Mouse (Mus musculus): ENCODE results near the gene Cib1. TPM values are rescaled to one million over a fixed set of nuclear protein-coding genes. Genes with fewer than 3 reads are reported as not detected.

The Cib1 gene
- polyA plus RNA-seq (2016; fragmentation: Nextera tagmentation; extraction: Ambion mirVana) = 43.4 and 47.3 TPM in 2 replicates

- Histone ChIP-seq H3K4me1 (replicated peaks) (peaks cover 10% of the 10 kb centered on the region), H3K4me3 (peak within 1 kb of the TSS; percentile 73), H3K9ac (peak within 1 kb of the TSS; percentile 79), H3K9me3 (replicated peaks) (no peaks in the 10 kb centered on the region), H3K27ac (ENCODE audit: poor library complexity, severe bottlenecking) (peak within 1 kb of the TSS; percentile 52), H3K4me2 (peak within 1 kb of the TSS; percentile 89), H3K36me3 (peaks cover 6% of the 10 kb centered on the region), H3K27me3 (replicated peaks) (no peaks in the 10 kb centered on the region)
- under 1% methylated on average over 56 of the region's 56 CpGs for WGBS
- peak; percentile 100 for ATAC-seq (ENCODE audit: insufficient number of reproducible peaks, low FRiP score)
Observed at GRCm38 (mm10) chr7:80232489-80233029, at the start of gene Cib1, which contains the start of gene Gdpgp1. Gene Cib1, minus strand, starts transcription at chr7:80232813. Gene Gdpgp1, plus strand, starts transcription at chr7:80232865.

GRCm38 (mm10) chr7:80281646-80282045 lies 49.0 kb upstream of the Cib1 start:
- no peaks in the 10 kb centered on the region for H3K27me3 ChIP-seq (replicated peaks)
- no peak for ATAC-seq (ENCODE audit: insufficient number of reproducible peaks, low FRiP score)
- H3K4me2 ChIP-seq = no peak overlapping the region
- no peak overlapping the region for H3K9ac ChIP-seq
- H3K9me3 ChIP-seq (replicated peaks) = no peaks in the 10 kb centered on the region
- H3K4me1 ChIP-seq (replicated peaks) = peaks cover 4% of the 10 kb centered on the region; the same call in 1 of the 2 replicates
- H3K36me3 ChIP-seq = peaks cover 77% of the 10 kb centered on the region
- 88% methylated on average over 3 of the region's 3 CpGs for WGBS
- H3K27ac ChIP-seq (ENCODE audit: poor library complexity, severe bottlenecking) = no peak overlapping the region
- H3K4me3 ChIP-seq = no peak overlapping the region

GRCm38 (mm10) chr7:80280998-80281397 lies 48.4 kb upstream of the Cib1 start:
- no peak for ATAC-seq (ENCODE audit: insufficient number of reproducible peaks, low FRiP score)
- Histone ChIP-seq H3K4me3 (no peak overlapping the region), H3K9me3 (replicated peaks) (no peaks in the 10 kb centered on the region), H3K36me3 (peaks cover 77% of the 10 kb centered on the region), H3K4me2 (no peak overlapping the region), H3K4me1 (replicated peaks) (peaks cover 4% of the 10 kb centered on the region; the same call in 1 of the 2 replicates), H3K27me3 (replicated peaks) (no peaks in the 10 kb centered on the region), H3K27ac (ENCODE audit: poor library complexity, severe bottlenecking) (no peak overlapping the region), H3K9ac (no peak overlapping the region)
- 87% methylated on average over 2 of the region's 2 CpGs for WGBS

- Histone ChIP-seq H3K9ac (no peak overlapping the region), H3K4me1 (replicated peaks) (peaks cover 4% of the 10 kb centered on the region; the same call in 1 of the 2 replicates), H3K27ac (ENCODE audit: poor library complexity, severe bottlenecking) (no peak overlapping the region), H3K4me3 (no peak overlapping the region), H3K27me3 (replicated peaks) (no peaks in the 10 kb centered on the region), H3K36me3 (peaks cover 75% of the 10 kb centered on the region), H3K9me3 (replicated peaks) (peaks cover 3% of the 10 kb centered on the region), H3K4me2 (no peak overlapping the region)
- no peak for ATAC-seq (ENCODE audit: insufficient number of reproducible peaks, low FRiP score)
- WGBS = 85% methylated on average over 10 of the region's 10 CpGs
Observed at GRCm38 (mm10) chr7:80280032-80280431, 47.4 kb upstream of the Cib1 start.

- no peaks in the 10 kb centered on the region; the same call in 1 of the 2 replicates for H3K4me1 ChIP-seq (replicated peaks)
- 90% methylated on average over 4 of the region's 4 CpGs for WGBS
- H3K9ac ChIP-seq = no peak overlapping the region
- no peaks in the 10 kb centered on the region for H3K27me3 ChIP-seq (replicated peaks)
- ATAC-seq (ENCODE audit: insufficient number of reproducible peaks, low FRiP score) = no peak
- no peak overlapping the region for H3K27ac ChIP-seq (ENCODE audit: poor library complexity, severe bottlenecking)
- no peak overlapping the region for H3K4me3 ChIP-seq
- peaks cover 19% of the 10 kb centered on the region for H3K9me3 ChIP-seq (replicated peaks)
- peaks cover 78% of the 10 kb centered on the region for H3K36me3 ChIP-seq
- no peak overlapping the region for H3K4me2 ChIP-seq
Observed at GRCm38 (mm10) chr7:80276374-80276773, 43.8 kb upstream of the Cib1 start.

- 88% methylated on average over 2 of the region's 2 CpGs for WGBS
Observed at GRCm38 (mm10) chr7:80273456-80273855, 40.8 kb upstream of the Cib1 start.

GRCm38 (mm10) chr7:80269751-80270255 lies 37.2 kb upstream of the Cib1 start:
- Histone ChIP-seq H3K27ac (ENCODE audit: poor library complexity, severe bottlenecking) (peak overlapping the region; percentile 70), H3K4me1 (replicated peaks) (peaks cover 19% of the 10 kb centered on the region), H3K36me3 (peaks cover 44% of the 10 kb centered on the region), H3K9ac (peak overlapping the region; percentile 80), H3K4me2 (peak overlapping the region; percentile 80), H3K4me3 (peak overlapping the region; percentile 76), H3K27me3 (replicated peaks) (no peaks in the 10 kb centered on the region), H3K9me3 (replicated peaks) (peaks cover 13% of the 10 kb centered on the region)
- under 1% methylated on average over 23 of the region's 23 CpGs for WGBS
- ATAC-seq (ENCODE audit: insufficient number of reproducible peaks, low FRiP score) = peak; percentile 81

More at GRCm38 (mm10) chr7:80273456-80273855, 40.8 kb upstream of the Cib1 start:
- Histone ChIP-seq H3K27me3 (replicated peaks) (no peaks in the 10 kb centered on the region), H3K36me3 (peaks cover 57% of the 10 kb centered on the region), H3K4me3 (no peak overlapping the region), H3K9ac (no peak overlapping the region), H3K9me3 (replicated peaks) (peaks cover 19% of the 10 kb centered on the region), H3K4me2 (no peak overlapping the region), H3K27ac (ENCODE audit: poor library complexity, severe bottlenecking) (no peak overlapping the region), H3K4me1 (replicated peaks) (peaks cover 17% of the 10 kb centered on the region)
- ATAC-seq (ENCODE audit: insufficient number of reproducible peaks, low FRiP score) = no peak

GRCm38 (mm10) chr7:80268897-80269750 lies 36.5 kb upstream of the Cib1 start, which contains the start of gene Vps33b:
Gene Vps33b, plus strand, starts transcription at chr7:80269649.
- Histone ChIP-seq H3K9me3 (replicated peaks) (peaks cover 6% of the 10 kb centered on the region), H3K36me3 (peaks cover 44% of the 10 kb centered on the region), H3K27me3 (replicated peaks) (no peaks in the 10 kb centered on the region), H3K4me1 (replicated peaks) (peaks cover 19% of the 10 kb centered on the region), H3K9ac (peak within 1 kb of the TSS; percentile 80), H3K4me2 (peak within 1 kb of the TSS; percentile 80), H3K27ac (ENCODE audit: poor library complexity, severe bottlenecking) (peak within 1 kb of the TSS; percentile 70), H3K4me3 (peak within 1 kb of the TSS; percentile 76)
- whole genome bisulfite sequencing = 4% methylated on average over 21 of the region's 21 CpGs
- ATAC-seq (ENCODE audit: insufficient number of reproducible peaks, low FRiP score) = peak; percentile 89

- Histone ChIP-seq H3K36me3 (peaks cover 33% of the 10 kb centered on the region), H3K9me3 (replicated peaks) (no peaks in the 10 kb centered on the region)
Observed at GRCm38 (mm10) chr7:80267764-80268163, 35.2 kb upstream of the Cib1 start.

GRCm38 (mm10) chr7:80264606-80265005 lies 32.0 kb upstream of the Cib1 start:
- H3K4me2 ChIP-seq = no peak overlapping the region
- peaks cover 15% of the 10 kb centered on the region for H3K4me1 ChIP-seq (replicated peaks)
- no peak overlapping the region for H3K27ac ChIP-seq (ENCODE audit: poor library complexity, severe bottlenecking)
- no peak overlapping the region for H3K9ac ChIP-seq
- WGBS = 92% methylated on average over 12 of the region's 12 CpGs
- no peak for ATAC-seq (ENCODE audit: insufficient number of reproducible peaks, low FRiP score)
- no peak overlapping the region for H3K4me3 ChIP-seq
- no peaks in the 10 kb centered on the region for H3K9me3 ChIP-seq (replicated peaks)
- peaks cover 31% of the 10 kb centered on the region for H3K36me3 ChIP-seq
- H3K27me3 ChIP-seq (replicated peaks) = peaks cover 6% of the 10 kb centered on the region

More at GRCm38 (mm10) chr7:80267764-80268163, 35.2 kb upstream of the Cib1 start:
- Histone ChIP-seq H3K4me2 (no peak overlapping the region), H3K9ac (no peak overlapping the region), H3K27ac (ENCODE audit: poor library complexity, severe bottlenecking) (no peak overlapping the region), H3K4me3 (no peak overlapping the region), H3K4me1 (replicated peaks) (peaks cover 19% of the 10 kb centered on the region), H3K27me3 (replicated peaks) (no peaks in the 10 kb centered on the region)
- WGBS = 70% methylated on average over 1 of the region's 1 CpGs
- no peak for ATAC-seq (ENCODE audit: insufficient number of reproducible peaks, low FRiP score)
